Mouse (Mus musculus) gastrocnemius, postnatal 36 days (tissue): ENCODE measurements around the gene Zbtb42. TPM values are rescaled to one million over a fixed set of nuclear protein-coding genes. Genes with fewer than 3 reads are reported as not detected.
A peak's percentile ranks its signal among the peaks of the same experiment; 100 is the strongest.

Source experiments
- DNase-seq, 2 experiments: peaks; one replicate each; pipeline ENCODE4 v3.0.0; 2022
- intact Hi-C: fragments of 180-260 bp; cut with DNase I; formaldehyde crosslinking; loops from one replicate; pipeline ENCODE4 v1.15.1; 2025
- long read RNA-seq, 2 experiments: library from polyadenylated mRNA; stranded (forward); transcript quantifications; one replicate each; pipeline ENCODE4 v2.0.0; 2021
- total RNA-seq, 2 experiments: library from RNA; stranded (reverse); gene quantifications; 2 replicates each; pipeline ENCODE4 v1.2.3; 2021

Zbtb42 gene
- total RNA-seq = 1 to 10 TPM in 1 of 2 experiments, under 1 TPM in 1; 0.79 to 1.1 TPM
- long read RNA-seq, experiment 1 = 0 reads
- long read RNA-seq, experiment 2 = 0 reads

GRCm38 (mm10) chr12:112678555-112679026 lies at the start of gene Zbtb42:
Zbtb42 (plus strand) TSS chr12:112678828.
- DNase-seq = peak; percentile 44 to 54
- intact Hi-C loops = no loop called here

- DNase-seq = peak; percentile 64 to 66
- intact Hi-C loops = no loop called here
Measured at GRCm38 (mm10) chr12:112628928-112629721, 49.5 kb upstream of the Zbtb42 start.

- peak in 1 of 2 experiments; percentile 17 for DNase-seq
- intact Hi-C loops = no loop called here
Measured at GRCm38 (mm10) chr12:112630029-112630428, 48.6 kb upstream of the Zbtb42 start.

- intact Hi-C loops = no loop called here
- no peak for DNase-seq
Measured at GRCm38 (mm10) chr12:112630796-112631195, 47.8 kb upstream of the Zbtb42 start.

GRCm38 (mm10) chr12:112631472-112631871 lies 47.2 kb upstream of the Zbtb42 start:
- DNase-seq = no peak

GRCm38 (mm10) chr12:112632084-112632777 lies 46.4 kb upstream of the Zbtb42 start:
- no peak for DNase-seq
- intact Hi-C loops = no loop called here

More at GRCm38 (mm10) chr12:112631472-112631871, 47.2 kb upstream of the Zbtb42 start:
- intact Hi-C loops = no loop called here

GRCm38 (mm10) chr12:112632907-112633306 lies 45.7 kb upstream of the Zbtb42 start:
- intact Hi-C loops = no loop called here
- no peak for DNase-seq

- DNase-seq = no peak
- intact Hi-C loops = no loop called here
Measured at GRCm38 (mm10) chr12:112633686-112634085, 44.9 kb upstream of the Zbtb42 start.

GRCm38 (mm10) chr12:112639526-112639925 lies 39.1 kb upstream of the Zbtb42 start:
- intact Hi-C loops = no loop called here
- no peak for DNase-seq

- intact Hi-C loops = no loop called here
- no peak for DNase-seq
Measured at GRCm38 (mm10) chr12:112643126-112643525, 35.5 kb upstream of the Zbtb42 start.

- peak; percentile 94 to 99 for DNase-seq
- intact Hi-C loops = no loop called here
Measured at GRCm38 (mm10) chr12:112644180-112644854, 34.3 kb upstream of the Zbtb42 start, which contains the start of gene Siva1. Siva1 (plus strand) TSS chr12:112644679.

GRCm38 (mm10) chr12:112644855-112645506 lies 33.6 kb upstream of the Zbtb42 start:
- no peak for DNase-seq
- intact Hi-C loops = no loop called here

GRCm38 (mm10) chr12:112646139-112646538 lies 32.5 kb upstream of the Zbtb42 start:
- no peak for DNase-seq
- intact Hi-C loops = no loop called here

GRCm38 (mm10) chr12:112648081-112648480 lies 30.5 kb upstream of the Zbtb42 start:
- intact Hi-C loops = no loop called here
- DNase-seq = no peak

GRCm38 (mm10) chr12:112651778-112652439 lies 26.7 kb upstream of the Zbtb42 start:
- intact Hi-C loops = no loop called here
- no peak for DNase-seq

GRCm38 (mm10) chr12:112653157-112653824 lies 25.3 kb upstream of the Zbtb42 start:
- intact Hi-C loops = no loop called here
- DNase-seq = peak; percentile 82 to 84

GRCm38 (mm10) chr12:112654076-112654475 lies 24.6 kb upstream of the Zbtb42 start:
- intact Hi-C loops = no loop called here
- no peak for DNase-seq

GRCm38 (mm10) chr12:112658619-112659018 lies 20.0 kb upstream of the Zbtb42 start:
- intact Hi-C loops = no loop called here
- DNase-seq = no peak

- intact Hi-C loops = no loop called here
- DNase-seq = peak; percentile 60 to 66
Measured at GRCm38 (mm10) chr12:112659109-112659508, 19.5 kb upstream of the Zbtb42 start.
